Mouse (Mus musculus) E14TG2a.4 (cell line): ENCODE measurements around the gene Furin.

Experiments used
- CTCF ChIP-seq: conservative IDR thresholded peaks from 2 replicates; pipeline ENCODE4 v1.5.1; 2014; ENCODE audit warnings: low read length
- NANOG ChIP-seq: IDR thresholded peaks from 2 replicates; pipeline ENCODE4 v1.6.1; 2014; ENCODE audit warnings: borderline replicate concordance, low read length, mixed read lengths

DNA sequence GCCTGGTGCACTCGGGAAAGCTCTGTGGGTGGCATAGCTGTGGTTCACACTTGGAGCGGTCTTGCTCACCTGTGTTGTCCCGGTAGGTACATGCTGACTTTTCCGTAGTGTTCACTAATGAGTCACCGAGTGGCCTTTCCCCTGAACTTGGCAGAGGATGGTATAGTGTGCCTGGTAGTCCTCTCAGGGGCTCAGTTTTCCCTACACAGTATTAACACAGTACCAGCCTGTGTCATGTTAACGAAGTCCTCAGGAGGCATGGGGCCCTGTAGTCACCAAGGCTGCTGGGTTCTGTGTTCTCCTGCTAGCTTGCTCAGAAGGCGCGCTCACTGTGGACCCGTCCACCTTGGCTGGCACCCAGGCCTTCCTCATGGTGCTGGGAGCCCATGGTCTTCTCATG, 5.1 kb upstream of the Furin start:
- TF ChIP-seq CTCF (no peak), NANOG (no peak)
